25 mouse cellular contexts compared by ENCODE assay signal in genomic region chr5:30751071-30751470, GRCm38 (mm10). TPM values are rescaled to one million over a fixed set of nuclear protein-coding genes. Genes with fewer than 3 reads are reported as not detected.
DNase-seq lines count a peak whose midpoint lies in the region; ATAC-seq and TF ChIP-seq lines count a peak whose summit lies in the region.
"Had no signal": no experiment of that assay in that cellular context is flagged by ENCODE, and none has a peak within 500 bp of the region (broad histone marks: within the 10 kb centered on the region; RNA-seq: fewer than 3 reads in every experiment).

No protein-coding gene starts in this region.

- H3K9ac ChIP-seq in forebrain, postnatal 0 days: no peak overlapping the region
- H3K9ac ChIP-seq in neural tube, embryonic 15.5 days (replicated peaks): no peak overlapping the region
- H3K9ac ChIP-seq: heart, embryonic 12.5 days; hindbrain, embryonic 12.5 days; limb, embryonic 12.5 days; liver, embryonic 14.5 days; lung, embryonic 14.5 days; midbrain, embryonic 13.5 days; neural tube, embryonic 12.5 days; stomach, embryonic 15.5 days had no signal

- no peak for TF ChIP-seq CTCF in forebrain, postnatal 0 days (IDR thresholded peaks at IDR 0.05; ENCODE audit: low read depth)

- DNase-seq in cerebellum, postnatal 10 days: peak; percentile 71 to 81
- DNase-seq in cerebellum, adult 9-11 months: no peak
- DNase-seq in forebrain, postnatal 0 days: no peak
- DNase-seq in forebrain, embryonic 10.5 days (ENCODE audit: extremely low spot score, low spot score): no peak
- no peak for DNase-seq in neural tube, embryonic 10.5 days (ENCODE audit: extremely low spot score, low spot score)
- DNase-seq in layer of hippocampus, postnatal 25 days (ENCODE audit: extremely low spot score in 1 of 2, low spot score in 1 of 2): no peak
- DNase-seq: adrenal gland, adult 8-10 months; cerebellum, adult 11-12 months; heart, adult 11 months; heart, postnatal 14 days; kidney, adult 11 months; kidney, postnatal 4 days; layer of hippocampus, adult 9-11 months; lung, embryonic 14.5 days; thymus, postnatal 36 days had no signal

- H3K27ac ChIP-seq in forebrain, postnatal 0 days (ENCODE audit: low read depth, low read length): no peak overlapping the region
- no peak overlapping the region for H3K27ac ChIP-seq in forebrain, embryonic 10.5 days
- 0 out of 2 replicates have a peak overlapping the region, but pooled peaks have one; percentile 18 for H3K27ac ChIP-seq in neural tube, embryonic 15.5 days (replicated peaks)
- H3K27ac ChIP-seq: hindbrain, embryonic 12.5 days; limb, embryonic 12.5 days; liver, embryonic 14.5 days; neural tube, embryonic 12.5 days; stomach, embryonic 15.5 days had no signal

- 0 out of 2 replicates have a peak, but pooled peaks cover 4% of the 10 kb centered on the region for H3K4me1 ChIP-seq in forebrain, postnatal 0 days (ENCODE audit: insufficient read depth)
- H3K4me1 ChIP-seq in forebrain, embryonic 10.5 days: no peaks in the 10 kb centered on the region
- H3K4me1 ChIP-seq in neural tube, embryonic 15.5 days: peaks cover 19% of the 10 kb centered on the region
- H3K4me1 ChIP-seq: stomach, embryonic 15.5 days had no signal

- no peak overlapping the region for H3K4me2 ChIP-seq in forebrain, postnatal 0 days (ENCODE audit: low read depth)
- H3K4me2 ChIP-seq in neural tube, embryonic 15.5 days: no peak overlapping the region
- H3K4me2 ChIP-seq: heart, embryonic 12.5 days; hindbrain, embryonic 12.5 days; limb, embryonic 12.5 days; lung, embryonic 14.5 days; midbrain, embryonic 13.5 days; neural tube, embryonic 12.5 days; stomach, embryonic 15.5 days had no signal

- no peak overlapping the region for H3K4me3 ChIP-seq in forebrain, postnatal 0 days (ENCODE audit: low read depth, low read length)
- no peak overlapping the region for H3K4me3 ChIP-seq in forebrain, embryonic 10.5 days
- no peak overlapping the region for H3K4me3 ChIP-seq in neural tube, embryonic 15.5 days (replicated peaks)
- H3K4me3 ChIP-seq: heart, embryonic 12.5 days; hindbrain, embryonic 12.5 days; limb, embryonic 12.5 days; midbrain, embryonic 13.5 days; neural tube, embryonic 12.5 days; stomach, embryonic 15.5 days had no signal

- 45% methylated on average over 5 of the region's 5 CpGs for WGBS in forebrain, postnatal 0 days
- WGBS in forebrain, embryonic 10.5 days: 89% methylated on average over 5 of the region's 5 CpGs
- 81% methylated on average over 5 of the region's 5 CpGs for WGBS in neural tube, embryonic 15.5 days

- no peaks in the 10 kb centered on the region for H3K9me3 ChIP-seq in forebrain, postnatal 0 days (ENCODE audit: low read length)
- no peaks in the 10 kb centered on the region for H3K9me3 ChIP-seq in forebrain, embryonic 10.5 days
- H3K9me3 ChIP-seq in neural tube, embryonic 15.5 days (replicated peaks): no peaks in the 10 kb centered on the region
- H3K9me3 ChIP-seq: heart, embryonic 12.5 days; hindbrain, embryonic 12.5 days; limb, embryonic 12.5 days; midbrain, embryonic 13.5 days; neural tube, embryonic 12.5 days; stomach, embryonic 15.5 days had no signal

- H3K36me3 ChIP-seq in forebrain, postnatal 0 days (ENCODE audit: insufficient read depth): peaks cover 50% of the 10 kb centered on the region
- peaks cover 97% of the 10 kb centered on the region for H3K36me3 ChIP-seq in forebrain, embryonic 10.5 days (replicated peaks)
- peaks cover 63% of the 10 kb centered on the region for H3K36me3 ChIP-seq in neural tube, embryonic 15.5 days
- H3K36me3 ChIP-seq: heart, embryonic 12.5 days; limb, embryonic 12.5 days; stomach, embryonic 15.5 days had no signal

- H3K27me3 ChIP-seq in forebrain, postnatal 0 days (ENCODE audit: insufficient read depth, low read length): no peaks in the 10 kb centered on the region
- H3K27me3 ChIP-seq in forebrain, embryonic 10.5 days (ENCODE audit: poor library complexity, severe bottlenecking): no peaks in the 10 kb centered on the region
- H3K27me3 ChIP-seq in neural tube, embryonic 15.5 days (replicated peaks): no peaks in the 10 kb centered on the region
- H3K27me3 ChIP-seq: hindbrain, embryonic 12.5 days; limb, embryonic 12.5 days; midbrain, embryonic 13.5 days; neural tube, embryonic 12.5 days; stomach, embryonic 15.5 days had no signal

- ATAC-seq in forebrain, postnatal 0 days: peak; percentile 25; the same call in 1 of the 2 replicates
- ATAC-seq in neural tube, embryonic 15.5 days (ENCODE audit: low FRiP score): no peak
- ATAC-seq: activated CD4-positive, CD25-positive, alpha-beta regulatory T cell, adult 4 months; midbrain, embryonic 13.5 days had no signal

RNA-seq across cellular contexts. Expression of gene Dpysl5, which starts 39.7 kb away (rescaled TPM):
- total RNA-seq in forebrain, postnatal 0 days (2014; rRNA removed): 274 and 315 TPM in 2 replicates
- 272 and 290 TPM in 2 replicates for polyA plus RNA-seq in forebrain, postnatal 0 days (2015; fragmentation: Nextera tagmentation; extraction: Ambion mirVana)
- polyA plus RNA-seq in forebrain, embryonic 10.5 days (2016; fragmentation: Nextera tagmentation; extraction: Ambion mirVana): 61.5 and 64.0 TPM in 2 replicates
- 152 and 175 TPM in 2 replicates for polyA plus RNA-seq in neural tube, embryonic 15.5 days (2015; fragmentation: Nextera tagmentation; extraction: Ambion mirVana)
- total RNA-seq in layer of hippocampus, postnatal 25 days (2021): 10 to 100 TPM; 40.5 to 46.6 TPM
- total RNA-seq: megakaryocyte, adult 5-6 weeks had no signal
- polyA plus RNA-seq: activated CD4-positive, CD25-positive, alpha-beta regulatory T cell, adult 4 months had no signal

Comparison
In these comparisons a context has a peak if more than half of its experiments do, and no peak if none do; other contexts are left out.
1. DNase-seq: peak in cerebellum, postnatal 10 days (2 of 2); none in cerebellum, adult 9-11 months (single experiment), forebrain, postnatal 0 days (single experiment), forebrain, embryonic 10.5 days (single experiment), neural tube, embryonic 10.5 days (single experiment) and layer of hippocampus, postnatal 25 days (0 of 2).